ENCODE assay signal across 8 mouse cellular contexts in the genomic region with DNA sequence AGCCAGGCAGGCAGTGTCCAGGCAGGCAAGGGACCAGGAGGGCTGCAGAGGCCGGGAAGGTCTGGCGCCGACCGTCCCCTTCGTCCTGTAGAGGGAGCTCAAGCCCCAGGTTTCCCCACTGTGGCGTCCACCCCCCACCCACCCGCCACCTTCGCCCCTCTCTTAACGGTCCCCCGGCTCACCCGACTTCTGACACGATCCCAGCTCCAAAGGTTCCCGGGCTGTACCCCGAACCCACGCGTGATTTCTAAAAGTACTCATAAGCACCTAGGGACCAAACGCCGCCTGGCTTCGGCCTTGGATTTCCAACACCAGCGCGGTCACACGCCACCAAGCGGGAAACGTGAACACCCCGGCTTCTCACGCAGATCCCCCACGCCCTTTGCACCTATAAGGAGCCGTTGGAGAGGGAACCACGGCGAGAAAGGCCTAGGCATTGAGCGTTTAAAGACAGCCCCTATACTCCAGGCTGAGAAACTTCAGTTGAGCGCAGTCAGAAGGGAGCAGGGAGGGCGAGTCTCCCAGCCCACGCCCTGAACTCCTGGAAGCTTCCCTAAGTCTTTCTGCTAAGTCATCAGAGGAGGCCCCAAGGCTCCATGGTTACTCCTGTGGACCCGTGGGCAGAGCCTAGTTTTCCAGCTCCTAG. TPM values are rescaled to one million over a fixed set of nuclear protein-coding genes. Genes with fewer than 3 reads are reported as not detected.
DNase-seq lines count a peak whose midpoint lies in the region; ATAC-seq and TF ChIP-seq lines count a peak whose summit lies in the region.

No protein-coding gene starts in this region.

- peak; percentile 8; the same call in 1 of the 2 replicates for ATAC-seq in embryonic facial prominence, embryonic 12.5 days (ENCODE audit: insufficient number of reproducible peaks, insufficient read depth, low FRiP score, low TSS enrichment)
- ATAC-seq in heart, embryonic 13.5 days (ENCODE audit: extremely low read depth, insufficient number of reproducible peaks, low FRiP score, low TSS enrichment), result no peak
- ATAC-seq in megakaryocyte progenitor cell, adult 5-6 weeks (replicated peaks; ENCODE audit: poor library complexity), result peak; percentile 65
- ATAC-seq in stomach, postnatal 0 days (ENCODE audit: low FRiP score, low TSS enrichment), result peak; percentile 19; the same call in 1 of the 2 replicates

- 1% methylated on average over 35 of the region's 35 CpGs for WGBS in embryonic facial prominence, embryonic 12.5 days
- 2% methylated on average over 35 of the region's 35 CpGs for WGBS in heart, embryonic 13.5 days
- WGBS in stomach, postnatal 0 days, result 2% methylated on average over 35 of the region's 35 CpGs

- no peak for TF ChIP-seq EP300 in stomach, postnatal 0 days (optimal IDR thresholded peaks at IDR 0.05)

- peaks cover 31% of the 10 kb centered on the region for H3K4me1 ChIP-seq in embryonic facial prominence, embryonic 12.5 days
- H3K4me1 ChIP-seq in heart, embryonic 13.5 days, result peaks cover 27% of the 10 kb centered on the region
- 0 out of 2 replicates have a peak, but pooled peaks cover 2% of the 10 kb centered on the region for H3K4me1 ChIP-seq in stomach, postnatal 0 days (replicated peaks; ENCODE audit: control insufficient read depth, insufficient read depth)

- H3K9me3 ChIP-seq in embryonic facial prominence, embryonic 12.5 days, result no peaks in the 10 kb centered on the region
- H3K9me3 ChIP-seq in heart, embryonic 13.5 days, result no peaks in the 10 kb centered on the region
- H3K9me3 ChIP-seq in stomach, postnatal 0 days (ENCODE audit: control insufficient read depth, low read length), result no peaks in the 10 kb centered on the region

- H3K27ac ChIP-seq in embryonic facial prominence, embryonic 12.5 days, result no peak overlapping the region
- H3K27ac ChIP-seq in heart, embryonic 13.5 days (replicated peaks), result peak overlapping the region; percentile 24; the same call in 1 of the 2 replicates
- H3K27ac ChIP-seq in stomach, postnatal 0 days (replicated peaks), result no peak overlapping the region

- DNase-seq in urinary bladder, adult 2 months (ENCODE audit: low spot score), result peak; percentile 47
- no peak for DNase-seq in urinary bladder, postnatal 10 days (ENCODE audit: low spot score)
- DNase-seq in kidney, postnatal 10 days, result peak; percentile 82
- DNase-seq in stomach, postnatal 0 days (ENCODE audit: low spot score), result peak; percentile 70
- no peak for DNase-seq in frontal cortex, postnatal 14 days (ENCODE audit: low spot score in 2 of 2)

- H3K9ac ChIP-seq in embryonic facial prominence, embryonic 12.5 days, result peak overlapping the region; percentile 86; the same call in 1 of the 2 replicates
- H3K9ac ChIP-seq in heart, embryonic 13.5 days, result peak overlapping the region; percentile 94
- no peak overlapping the region; the same call in 1 of the 2 replicates for H3K9ac ChIP-seq in stomach, postnatal 0 days (ENCODE audit: low read length)

- peak; percentile 70 for TF ChIP-seq CTCF in stomach, postnatal 0 days (IDR thresholded peaks at IDR 0.05; ENCODE audit: low read depth)

- peak overlapping the region; percentile 70 for H3K4me3 ChIP-seq in embryonic facial prominence, embryonic 12.5 days
- peak overlapping the region; percentile 84 for H3K4me3 ChIP-seq in heart, embryonic 13.5 days
- peak overlapping the region; percentile 37 for H3K4me3 ChIP-seq in stomach, postnatal 0 days (ENCODE audit: low read depth, low read length)

- peak overlapping the region; percentile 83 for H3K4me2 ChIP-seq in embryonic facial prominence, embryonic 12.5 days (replicated peaks)
- peak overlapping the region; percentile 90 for H3K4me2 ChIP-seq in heart, embryonic 13.5 days
- H3K4me2 ChIP-seq in stomach, postnatal 0 days (replicated peaks; ENCODE audit: low read depth), result peak overlapping the region; percentile 55

- H3K27me3 ChIP-seq in embryonic facial prominence, embryonic 12.5 days, result peaks cover 56% of the 10 kb centered on the region
- H3K27me3 ChIP-seq in heart, embryonic 13.5 days (replicated peaks), result peaks cover 81% of the 10 kb centered on the region
- peaks cover 11% of the 10 kb centered on the region; the same call in 1 of the 2 replicates for H3K27me3 ChIP-seq in stomach, postnatal 0 days (ENCODE audit: control insufficient read depth, insufficient read depth, low read length)

- H3K36me3 ChIP-seq in embryonic facial prominence, embryonic 12.5 days, result no peaks in the 10 kb centered on the region
- H3K36me3 ChIP-seq in heart, embryonic 13.5 days, result no peaks in the 10 kb centered on the region
- H3K36me3 ChIP-seq in stomach, postnatal 0 days (ENCODE audit: control insufficient read depth, insufficient read depth, low read length), result no peaks in the 10 kb centered on the region

RNA-seq across cellular contexts. Expression of a gene that starts 4.1 kb away (rescaled TPM):
- polyA plus RNA-seq in urinary bladder, adult 2 months (2012; rRNA removed), result 0.34 and 0.50 TPM in 2 replicates
- polyA plus RNA-seq in embryonic facial prominence, embryonic 12.5 days (2016; fragmentation: Nextera tagmentation; extraction: Ambion mirVana), result 35.0 and 46.7 TPM in 2 replicates
- polyA plus RNA-seq in heart, embryonic 13.5 days (2015; fragmentation: Nextera tagmentation; extraction: Ambion mirVana), result 12.8 and 14.6 TPM in 2 replicates
- total RNA-seq in megakaryocyte progenitor cell, adult 5-6 weeks (2015), result not detected in 2 replicates
- not detected in 2 replicates for total RNA-seq in megakaryocyte progenitor cell, adult 5-6 weeks (2017)
- 7.6 and 7.7 TPM in 2 replicates for polyA plus RNA-seq in stomach, postnatal 0 days (2015; fragmentation: Nextera tagmentation; extraction: Ambion mirVana)

Comparison
In these comparisons a context has a peak if more than half of its experiments do, and no peak if none do; other contexts are left out.
1. DNase-seq: peak in urinary bladder, adult 2 months (single experiment), kidney, postnatal 10 days (single experiment) and stomach, postnatal 0 days (single experiment); none in urinary bladder, postnatal 10 days (single experiment) and frontal cortex, postnatal 14 days (0 of 2).
2. Peak in every context shown above with its lines, with median percentiles within 50 percentile points of each other: H3K4me2 ChIP-seq and H3K4me3 ChIP-seq.